ENCODE assay signal across 19 mouse cellular contexts in genomic region chr1:35942222-35942621, GRCm38 (mm10).
DNase-seq lines count a peak whose midpoint lies in the region; ATAC-seq and TF ChIP-seq lines count a peak whose summit lies in the region.
"Had no signal": no experiment of that assay in that cellular context is flagged by ENCODE, and none has a peak within 500 bp of the region (broad histone marks: within the 10 kb centered on the region; RNA-seq: fewer than 3 reads in every experiment).

No protein-coding gene starts in this region.

- H3K36me3 ChIP-seq in forebrain, embryonic 11.5 days (ENCODE audit: control insufficient read depth, insufficient read depth, low read length), result no peaks in the 10 kb centered on the region
- H3K36me3 ChIP-seq in forebrain, embryonic 13.5 days (ENCODE audit: poor library complexity, severe bottlenecking), result no peaks in the 10 kb centered on the region
- H3K36me3 ChIP-seq in heart, postnatal 0 days (replicated peaks; ENCODE audit: control insufficient read depth, insufficient read depth, low read length), result no peaks in the 10 kb centered on the region
- no peaks in the 10 kb centered on the region for H3K36me3 ChIP-seq in hindbrain, embryonic 13.5 days
- H3K36me3 ChIP-seq in midbrain, embryonic 14.5 days (ENCODE audit: control insufficient read depth, insufficient read depth, low read length), result no peaks in the 10 kb centered on the region
- H3K36me3 ChIP-seq: limb, embryonic 15.5 days had no signal

- 67% methylated on average over 7 of the region's 7 CpGs for WGBS in forebrain, embryonic 11.5 days
- 57% methylated on average over 7 of the region's 7 CpGs for WGBS in forebrain, embryonic 13.5 days
- 31% methylated on average over 7 of the region's 7 CpGs for WGBS in heart, postnatal 0 days
- WGBS in hindbrain, embryonic 13.5 days, result 37% methylated on average over 7 of the region's 7 CpGs
- WGBS in midbrain, embryonic 14.5 days, result 36% methylated on average over 7 of the region's 7 CpGs

- H3K27ac ChIP-seq in forebrain, embryonic 11.5 days (ENCODE audit: low read depth, low read length), result peak overlapping the region; percentile 54; the same call in 1 of the 2 replicates
- H3K27ac ChIP-seq in forebrain, embryonic 13.5 days, result no peak overlapping the region
- peak overlapping the region; percentile 49 for H3K27ac ChIP-seq in heart, postnatal 0 days (ENCODE audit: low read depth)
- H3K27ac ChIP-seq in hindbrain, embryonic 13.5 days, result peak overlapping the region; percentile 71
- H3K27ac ChIP-seq in midbrain, embryonic 14.5 days (replicated peaks; ENCODE audit: low read depth, low read length), result peak overlapping the region; percentile 64
- H3K27ac ChIP-seq: limb, embryonic 15.5 days; macrophage had no signal

- no peak for TF ChIP-seq CTCF in heart, postnatal 0 days (IDR thresholded peaks at IDR 0.05; ENCODE audit: low read depth)

- no peaks in the 10 kb centered on the region for H3K27me3 ChIP-seq in forebrain, embryonic 11.5 days (ENCODE audit: control insufficient read depth, insufficient read depth, low read length)
- no peaks in the 10 kb centered on the region for H3K27me3 ChIP-seq in forebrain, embryonic 13.5 days
- no peaks in the 10 kb centered on the region for H3K27me3 ChIP-seq in heart, postnatal 0 days (ENCODE audit: control insufficient read depth, insufficient read depth, low read length)
- no peaks in the 10 kb centered on the region for H3K27me3 ChIP-seq in hindbrain, embryonic 13.5 days
- no peaks in the 10 kb centered on the region for H3K27me3 ChIP-seq in midbrain, embryonic 14.5 days (ENCODE audit: control insufficient read depth, insufficient read depth, low read length)
- H3K27me3 ChIP-seq: CH12.LX; limb, embryonic 15.5 days had no signal

- H3K9ac ChIP-seq in forebrain, embryonic 11.5 days (ENCODE audit: low read length), result no peak overlapping the region
- H3K9ac ChIP-seq in forebrain, embryonic 13.5 days, result no peak overlapping the region
- H3K9ac ChIP-seq in heart, postnatal 0 days (replicated peaks; ENCODE audit: low read depth, low read length), result no peak overlapping the region
- H3K9ac ChIP-seq in hindbrain, embryonic 13.5 days, result no peak overlapping the region
- H3K9ac ChIP-seq in midbrain, embryonic 14.5 days (replicated peaks; ENCODE audit: low read length), result no peak overlapping the region
- H3K9ac ChIP-seq: limb, embryonic 15.5 days had no signal

- no peak for ATAC-seq in forebrain, embryonic 11.5 days (replicated peaks; ENCODE audit: low FRiP score)
- ATAC-seq in forebrain, embryonic 13.5 days, result no peak
- no peak for ATAC-seq in heart, postnatal 0 days (ENCODE audit: insufficient read depth, low read depth)
- peak; percentile 33; the same call in 1 of the 2 replicates for ATAC-seq in hindbrain, embryonic 13.5 days (ENCODE audit: low FRiP score)
- ATAC-seq in midbrain, embryonic 14.5 days (ENCODE audit: low FRiP score, low TSS enrichment), result peak; percentile 32
- ATAC-seq: intestine, postnatal 0 days had no signal

- DNase-seq in forebrain, embryonic 11.5 days (ENCODE audit: low spot score), result no peak
- DNase-seq in heart, postnatal 0 days (ENCODE audit: low spot score), result no peak
- DNase-seq in heart, postnatal 14 days, result no peak
- peak; percentile 62 for DNase-seq in midbrain, embryonic 14.5 days
- DNase-seq in gastrocnemius, postnatal 4 days (ENCODE audit: low spot score in 2 of 2), result no peak
- no peak for DNase-seq in left cerebral cortex, adult 18-20 months (ENCODE audit: low spot score in 2 of 2)
- DNase-seq: adrenal gland, postnatal 10 days; cerebellum, adult 2 months; kidney, postnatal 10 days; lung, adult 18-20 months; right cerebral cortex, postnatal 14 days; thymus, postnatal 36 days had no signal

- H3K9me3 ChIP-seq in forebrain, embryonic 11.5 days (ENCODE audit: control insufficient read depth, low read length), result no peaks in the 10 kb centered on the region
- H3K9me3 ChIP-seq in forebrain, embryonic 13.5 days (replicated peaks), result peaks cover 4% of the 10 kb centered on the region; the same call in 1 of the 2 replicates
- no peaks in the 10 kb centered on the region for H3K9me3 ChIP-seq in heart, postnatal 0 days (replicated peaks; ENCODE audit: control insufficient read depth, low read length)
- H3K9me3 ChIP-seq in hindbrain, embryonic 13.5 days, result no peaks in the 10 kb centered on the region
- H3K9me3 ChIP-seq in midbrain, embryonic 14.5 days (ENCODE audit: control insufficient read depth, low read length), result no peaks in the 10 kb centered on the region
- H3K9me3 ChIP-seq: limb, embryonic 15.5 days had no signal

- no peak overlapping the region for H3K4me2 ChIP-seq in forebrain, embryonic 11.5 days (ENCODE audit: low read depth, low read length, severe bottlenecking)
- no peak overlapping the region for H3K4me2 ChIP-seq in forebrain, embryonic 13.5 days
- no peak overlapping the region for H3K4me2 ChIP-seq in heart, postnatal 0 days (ENCODE audit: low read depth, low read length)
- H3K4me2 ChIP-seq in hindbrain, embryonic 13.5 days, result no peak overlapping the region
- H3K4me2 ChIP-seq in midbrain, embryonic 14.5 days (ENCODE audit: low read length), result no peak overlapping the region
- H3K4me2 ChIP-seq: limb, embryonic 15.5 days had no signal

- H3K4me3 ChIP-seq in forebrain, embryonic 11.5 days (ENCODE audit: low read depth, low read length), result no peak overlapping the region
- no peak overlapping the region for H3K4me3 ChIP-seq in forebrain, embryonic 13.5 days
- no peak overlapping the region for H3K4me3 ChIP-seq in heart, postnatal 0 days (ENCODE audit: low read depth, low read length)
- no peak overlapping the region for H3K4me3 ChIP-seq in hindbrain, embryonic 13.5 days
- no peak overlapping the region for H3K4me3 ChIP-seq in midbrain, embryonic 14.5 days (replicated peaks; ENCODE audit: low read depth, low read length)
- H3K4me3 ChIP-seq: limb, embryonic 15.5 days; myocyte had no signal

- intact Hi-C loops in heart, postnatal 14 days (cut with DNase I), result no loop called here

- no peak for TF ChIP-seq EP300 in heart, postnatal 0 days (IDR thresholded peaks at IDR 0.05; ENCODE audit: low read depth)

- H3K4me1 ChIP-seq in forebrain, embryonic 11.5 days (replicated peaks; ENCODE audit: control insufficient read depth, insufficient read depth, low read length), result peaks cover 13% of the 10 kb centered on the region
- H3K4me1 ChIP-seq in forebrain, embryonic 13.5 days, result peaks cover 31% of the 10 kb centered on the region
- H3K4me1 ChIP-seq in heart, postnatal 0 days (ENCODE audit: control insufficient read depth, insufficient read depth), result peaks cover 23% of the 10 kb centered on the region
- H3K4me1 ChIP-seq in hindbrain, embryonic 13.5 days (replicated peaks), result peaks cover 38% of the 10 kb centered on the region
- H3K4me1 ChIP-seq in midbrain, embryonic 14.5 days (ENCODE audit: control insufficient read depth, insufficient read depth, low read length), result peaks cover 29% of the 10 kb centered on the region

Comparison
In these comparisons a context has a peak if more than half of its experiments do, and no peak if none do; other contexts are left out.
1. ATAC-seq: peak in hindbrain, embryonic 13.5 days (single experiment) and midbrain, embryonic 14.5 days (single experiment); none in forebrain, embryonic 11.5 days (single experiment), forebrain, embryonic 13.5 days (single experiment) and heart, postnatal 0 days (single experiment).